Mouse (Mus musculus) CD4-positive helper T cell, adult 2 months (primary cell): Measurements from ENCODE around the gene Zfp978.
"Not testable (repeated sequence)": the region's sequence is repeated elsewhere in the genome, so short reads cannot be mapped to it uniquely, and the experiment has no call there.

ENCODE experiments used
- DNase-seq: peaks from one replicate; pipeline ENCODE4 v3.0.0-alpha.2; 2012; ENCODE audit warnings: low read depth, missing footprints, low spot score

Gene Zfp978

GRCm38 (mm10) chr4:147361003-147361402, at the start of gene Zfp978:
Gene Zfp978 (plus strand): TSS chr4:147361303.
- DNase-seq: not testable (repeated sequence)

DNA sequence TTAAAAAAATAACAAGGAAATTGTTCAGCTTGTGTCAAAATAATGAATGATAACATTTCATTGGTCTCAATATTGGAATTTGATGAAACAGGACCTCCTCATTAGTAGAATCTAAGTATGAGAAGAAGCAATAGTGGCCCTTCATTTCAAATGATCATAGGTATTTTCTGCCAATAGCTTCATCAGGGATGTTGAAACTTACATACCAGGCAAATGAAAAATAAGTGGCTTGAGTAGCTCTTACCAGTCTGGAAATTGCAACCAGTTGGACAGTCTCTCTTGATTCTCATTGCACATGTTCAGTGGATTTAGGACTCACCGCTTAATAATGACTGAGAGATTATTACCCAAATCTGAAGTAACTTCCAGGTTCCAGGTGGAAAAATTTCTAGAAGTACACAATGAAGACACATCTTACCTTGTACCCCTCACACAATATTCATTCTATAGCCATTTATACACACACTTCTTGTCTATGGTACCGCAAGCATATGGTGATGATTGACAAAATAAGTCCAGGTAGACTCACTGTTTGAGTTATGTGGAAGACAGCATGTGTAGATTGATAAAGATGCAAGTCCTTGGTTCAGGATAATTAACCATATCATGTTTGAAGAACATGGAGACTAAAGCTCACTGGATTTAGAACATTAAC, 25.9 kb upstream of the Zfp978 start:
- not testable (repeated sequence) for DNase-seq

- DNase-seq: not testable (repeated sequence)
Observed at GRCm38 (mm10) chr4:147335691-147336367, 25.3 kb upstream of the Zfp978 start.

DNA sequence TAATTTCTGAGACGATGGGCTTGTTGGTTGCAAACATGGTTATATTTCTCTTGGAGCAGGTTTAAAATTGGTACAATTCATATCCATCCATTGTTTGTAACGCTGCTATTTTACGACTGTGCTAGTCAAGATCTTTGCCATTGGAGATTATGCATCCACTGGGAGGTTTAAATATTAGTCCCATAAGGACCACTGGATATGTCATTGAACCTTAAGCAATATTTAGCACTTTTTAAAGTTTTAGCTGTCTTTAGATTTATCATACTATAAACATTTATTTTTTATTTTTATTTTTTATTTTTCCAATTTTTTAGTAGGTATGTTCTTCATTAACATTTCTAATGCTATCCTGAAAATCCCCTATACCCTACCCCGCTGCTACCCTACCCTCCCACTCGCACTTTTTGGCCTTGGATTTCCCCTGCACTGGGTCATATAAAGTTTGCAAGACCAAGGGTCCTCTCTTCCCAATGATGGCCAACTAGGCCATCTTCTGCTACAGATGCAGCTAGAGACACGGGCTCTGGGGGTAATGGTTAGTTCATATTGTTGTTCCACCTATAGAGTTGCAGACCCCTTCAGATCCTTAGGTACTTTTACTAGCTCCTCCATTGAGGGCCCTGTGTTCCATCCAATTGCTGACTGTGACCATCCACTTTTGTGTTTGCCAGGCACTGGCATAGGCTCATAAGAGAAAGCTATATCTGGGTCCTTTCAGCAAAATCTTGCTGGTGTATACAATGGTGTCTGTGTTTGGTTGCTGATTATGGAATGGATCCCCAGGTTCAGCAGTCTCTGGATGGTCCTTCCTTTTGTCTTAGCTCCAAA, 24.5 kb upstream of the Zfp978 start:
- DNase-seq: not testable (repeated sequence)

DNA sequence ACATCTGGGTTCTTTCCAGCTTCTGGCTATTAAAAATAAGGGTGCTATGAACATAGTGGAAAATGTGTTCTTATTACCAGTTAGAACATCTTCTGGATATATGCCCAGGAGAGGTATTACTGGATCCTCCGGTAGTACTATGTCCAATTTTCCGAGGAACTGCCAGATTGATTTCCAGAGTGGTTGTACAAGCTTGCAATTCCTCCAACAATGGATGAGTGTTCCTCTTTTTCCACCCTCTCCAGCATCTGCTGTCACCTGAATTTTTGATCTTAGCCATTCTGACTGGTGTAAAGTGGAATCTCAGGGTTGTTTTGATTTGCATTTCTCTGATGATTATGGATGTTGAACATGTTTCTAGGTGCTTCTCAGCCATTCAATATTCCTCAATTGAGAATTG, 23.6 kb upstream of the Zfp978 start:
- not testable (repeated sequence) for DNase-seq

DNA sequence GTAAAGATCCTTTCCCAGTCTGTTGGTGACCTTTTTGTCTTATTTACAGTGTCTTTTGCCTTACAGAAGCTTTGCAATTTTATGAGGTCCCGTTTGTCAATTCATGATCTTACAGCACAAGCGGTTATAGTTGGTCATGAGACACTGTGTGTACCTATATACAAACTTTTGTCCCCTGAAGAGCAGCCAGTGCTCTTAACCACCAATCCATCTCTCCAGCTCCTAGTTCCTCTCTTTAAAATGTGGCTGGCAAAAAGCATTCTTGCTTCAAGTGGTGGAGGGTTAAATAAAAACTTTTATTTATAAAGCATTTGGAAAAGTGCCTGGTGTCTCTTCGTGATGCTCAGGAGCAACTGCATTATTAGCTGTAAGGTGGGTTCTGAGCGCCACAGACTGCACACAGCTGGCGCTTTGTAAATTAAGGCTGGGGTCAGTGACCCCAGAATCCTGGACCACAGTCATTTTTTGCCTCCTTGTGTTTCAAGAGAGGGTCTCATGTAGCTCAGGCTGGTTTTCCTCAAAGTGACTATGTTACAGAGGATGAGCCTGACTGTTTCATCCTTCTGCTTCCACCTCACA, 23.0 kb upstream of the Zfp978 start:
- no peak for DNase-seq

DNA sequence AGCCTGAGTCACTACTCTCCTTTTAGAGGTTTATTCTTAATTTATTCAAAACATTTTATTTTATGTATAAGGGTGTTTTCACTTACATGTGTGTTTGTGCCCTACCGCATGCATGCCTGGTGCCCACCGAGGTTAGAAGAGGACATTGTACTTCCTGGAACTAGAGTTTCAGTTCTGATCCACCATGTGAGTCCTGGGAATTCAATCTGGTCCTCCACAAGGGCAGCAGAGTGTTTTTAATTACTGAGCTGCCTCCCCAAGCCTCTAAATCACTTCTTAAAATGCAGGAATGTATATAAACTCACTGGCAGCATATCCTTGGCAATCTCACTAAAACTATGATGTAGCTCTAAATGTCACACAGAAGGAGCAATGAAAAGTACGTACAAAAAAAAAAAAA, 22.4 kb upstream of the Zfp978 start:
- not testable (repeated sequence) for DNase-seq

GRCm38 (mm10) chr4:147339601-147340219, 21.4 kb upstream of the Zfp978 start:
- DNase-seq: not testable (repeated sequence)

DNA sequence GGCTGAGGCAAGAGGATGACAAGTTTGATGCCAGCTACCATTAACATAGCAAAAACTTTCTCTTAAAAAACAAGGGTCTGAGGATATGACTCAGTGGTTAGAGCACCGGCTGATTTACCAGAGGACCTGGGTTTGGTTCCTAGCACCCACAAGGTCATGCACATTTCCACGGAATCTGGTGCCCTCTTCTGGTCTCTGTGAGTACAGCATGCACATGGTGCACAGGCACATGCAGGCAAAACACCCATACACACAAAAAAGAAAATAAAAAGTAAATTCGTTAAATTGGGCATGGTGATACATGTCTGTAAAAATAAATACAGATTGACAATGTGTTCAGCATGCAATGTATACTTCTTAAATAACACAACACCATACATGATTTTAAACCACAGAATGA, 20.9 kb upstream of the Zfp978 start:
- not testable (repeated sequence) for DNase-seq

GRCm38 (mm10) chr4:147340876-147341275, 20.2 kb upstream of the Zfp978 start:
- not testable (repeated sequence) for DNase-seq

DNA sequence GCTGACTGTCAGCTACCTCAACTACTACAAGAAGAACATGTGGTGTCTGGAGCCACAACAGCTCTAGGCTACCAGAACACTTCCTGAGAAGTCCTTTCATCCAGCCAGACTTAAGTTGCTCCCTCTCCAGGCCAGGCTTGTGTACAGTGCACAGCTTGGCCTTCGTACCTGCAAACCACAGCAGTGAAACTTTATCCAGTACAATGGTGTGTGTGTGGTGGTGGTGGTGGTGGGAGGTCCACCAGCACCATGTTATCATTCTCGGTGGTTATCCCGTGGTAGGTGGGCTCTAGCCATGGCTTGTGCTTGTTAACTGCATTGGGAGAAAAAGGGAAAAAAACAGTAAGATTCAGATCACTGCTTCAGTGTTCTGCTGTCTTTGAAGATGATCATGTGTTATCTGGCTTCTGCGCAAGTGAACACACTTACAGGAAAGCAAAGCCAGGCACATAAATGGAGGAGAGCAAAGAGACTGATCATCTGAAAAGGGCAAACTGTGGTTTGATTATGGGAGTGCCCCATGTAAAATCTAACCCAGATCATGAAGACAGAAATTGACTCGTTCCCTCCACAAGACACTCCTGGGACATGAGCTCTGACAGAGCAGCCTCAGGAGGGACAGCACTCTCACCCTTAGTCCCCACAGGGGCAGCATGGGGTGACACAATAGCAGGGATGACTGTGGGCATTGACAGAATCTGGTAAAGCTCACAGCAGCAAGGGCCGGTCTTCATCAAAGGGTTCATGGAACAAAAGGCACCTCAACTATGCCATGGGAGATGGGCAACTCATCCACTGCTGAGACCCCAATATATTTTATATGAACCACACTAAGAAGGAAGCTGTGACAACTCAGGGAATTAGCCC, 17.8 kb upstream of the Zfp978 start:
- not testable (repeated sequence) for DNase-seq

DNA sequence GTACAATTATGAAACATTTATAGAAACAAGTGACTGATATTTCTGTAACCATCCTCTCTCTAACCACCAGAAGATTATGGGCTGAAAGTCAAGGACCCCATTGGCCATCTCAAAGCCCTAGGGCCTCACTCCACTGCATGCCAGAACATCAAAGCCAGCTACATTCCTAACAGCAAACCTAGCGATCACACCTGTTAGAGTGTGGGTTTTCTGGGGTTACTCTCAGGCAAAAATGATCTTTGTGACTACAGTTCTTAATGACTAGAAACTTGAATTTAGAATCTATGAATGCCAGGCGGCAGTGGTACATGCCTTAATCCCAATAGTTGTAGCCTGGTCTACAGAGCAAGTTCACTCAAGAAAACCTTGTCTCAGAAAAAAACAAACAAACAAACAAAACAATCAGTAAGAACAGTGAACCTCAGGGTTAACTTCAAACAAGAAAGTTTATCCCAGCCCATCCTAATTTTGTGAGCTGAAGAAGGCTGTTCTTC, 16.0 kb upstream of the Zfp978 start:
- not testable (repeated sequence) for DNase-seq

DNA sequence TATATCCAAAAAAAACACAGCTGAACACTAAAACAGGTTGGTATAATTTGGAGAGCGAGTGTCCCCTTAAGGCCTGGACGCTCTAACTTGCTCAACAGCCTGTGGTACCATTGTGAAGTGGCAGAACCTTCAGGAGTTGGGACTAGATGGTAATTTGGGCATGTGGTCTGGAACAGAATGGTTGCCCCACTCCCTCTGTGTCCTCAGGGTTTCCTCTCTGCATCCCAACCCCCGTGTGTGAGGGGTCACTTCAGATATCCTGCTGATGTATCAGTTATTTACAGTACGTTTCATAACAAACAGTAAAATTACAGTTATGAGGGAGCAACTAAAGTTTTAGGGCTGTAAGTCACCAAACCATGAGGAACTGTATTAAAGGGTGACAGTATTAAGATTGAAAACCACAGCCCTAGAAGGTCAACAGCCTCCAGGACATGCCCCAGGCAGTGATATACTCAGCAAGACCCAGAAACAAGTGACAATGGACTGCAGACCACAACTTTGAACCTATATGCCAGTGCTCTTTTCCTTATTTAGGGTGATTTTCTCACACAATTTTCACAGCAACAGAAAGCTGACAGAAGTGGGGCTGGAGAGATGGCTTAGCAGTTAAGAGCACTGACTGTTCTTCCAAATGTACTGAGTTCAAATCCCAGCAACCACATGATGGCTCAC, 14.6 kb upstream of the Zfp978 start:
- DNase-seq: not testable (repeated sequence)

GRCm38 (mm10) chr4:147347300-147347699, 13.8 kb upstream of the Zfp978 start:
- DNase-seq: not testable (repeated sequence)

DNA sequence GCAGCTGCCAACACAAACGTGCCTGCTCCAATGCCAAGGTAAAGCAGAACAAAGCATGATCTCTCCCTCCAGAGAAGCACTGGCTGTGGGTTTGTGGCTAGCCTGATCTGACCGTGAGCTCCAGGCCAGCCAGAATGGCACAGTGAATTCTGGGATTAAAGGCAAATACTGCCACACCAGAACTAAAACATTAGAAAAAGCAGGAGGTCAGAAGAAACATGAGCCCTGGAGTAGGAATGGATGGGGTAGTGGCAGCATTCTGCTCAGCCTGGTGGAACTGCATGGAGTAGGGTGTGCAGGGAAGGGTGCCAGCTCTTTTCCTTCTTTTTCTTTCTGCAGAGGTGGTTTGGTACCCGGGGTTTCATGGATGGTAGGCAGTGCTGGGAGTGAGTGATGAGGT, 13.2 kb upstream of the Zfp978 start:
- not testable (repeated sequence) for DNase-seq

GRCm38 (mm10) chr4:147348401-147348800, 12.7 kb upstream of the Zfp978 start:
- DNase-seq: not testable (repeated sequence)

DNA sequence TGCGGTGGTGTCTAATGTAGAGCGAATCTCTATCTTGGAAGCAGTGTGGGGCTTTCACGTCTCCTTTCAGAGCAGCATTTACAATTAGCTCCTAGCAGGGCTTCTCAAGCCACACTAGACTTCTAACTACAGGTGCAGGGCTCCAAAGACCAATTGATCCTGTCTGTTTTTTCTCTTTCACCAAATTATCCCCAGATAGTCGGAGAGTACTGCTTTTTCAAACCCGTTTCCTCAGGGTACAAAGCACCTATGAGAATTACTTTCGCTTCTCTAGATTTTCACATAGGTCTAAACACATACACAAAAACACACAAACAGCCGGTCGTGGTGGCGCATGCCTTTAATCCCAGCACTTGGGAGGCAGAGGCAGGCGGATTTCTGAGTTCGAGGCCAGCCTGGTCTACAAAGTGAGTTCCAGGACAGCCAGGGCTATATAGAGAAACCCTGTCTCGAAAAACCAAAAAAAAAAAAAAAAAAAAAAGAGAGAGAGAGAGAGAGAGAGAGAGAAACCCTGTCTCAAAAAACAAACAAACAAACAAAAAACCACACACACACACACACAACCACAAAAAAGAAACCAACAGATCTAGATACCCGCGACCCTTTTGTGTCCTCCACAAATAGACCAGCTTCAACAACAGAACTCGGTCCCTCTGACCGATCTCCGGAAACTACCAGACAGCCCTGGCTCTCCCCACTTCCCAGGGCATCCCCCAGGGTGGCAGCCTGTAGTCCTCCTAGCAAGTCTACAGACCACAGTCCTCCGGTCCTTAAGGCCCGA, 12.0 kb upstream of the Zfp978 start:
- DNase-seq: not testable (repeated sequence)

- DNase-seq: not testable (repeated sequence)
Observed at GRCm38 (mm10) chr4:147349687-147350415, 11.3 kb upstream of the Zfp978 start.
